Mouse (Mus musculus) lung, postnatal 0 days (tissue): Measurements from ENCODE around the gene Lmntd1. TPM values are rescaled to one million over a fixed set of nuclear protein-coding genes. Genes with fewer than 3 reads are reported as not detected.

Source experiments
- ATAC-seq: fragments of 200-750 bp; cut with Nextera tagmentation; 2 replicates; pipeline ENCODE4 v1.8.0; 2017; ENCODE audit warnings: moderate library complexity
- DNase-seq: peaks from one replicate; pipeline ENCODE4 v3.0.0-alpha.2; 2016; ENCODE audit warnings: low spot score
- H3K27ac ChIP-seq: fragments of 300-500 bp; sonication (generic); 2 replicates; pipeline ENCODE4 v1.5.1; 2014; ENCODE audit warnings: antibody characterized with exemption, mild to moderate bottlenecking, low read length, mixed read lengths
- H3K27me3 ChIP-seq: fragments of 300-500 bp; sonication (generic); replicated peaks from 2 replicates; pipeline ENCODE4 v1.6.1; 2014; ENCODE audit warnings: low read length, mixed read lengths; ENCODE audit not compliant: insufficient read depth
- H3K36me3 ChIP-seq: fragments of 300-500 bp; sonication (generic); 2 replicates; pipeline ENCODE4 v1.6.1; 2014; ENCODE audit warnings: low read length, mixed read lengths; ENCODE audit not compliant: insufficient read depth
- H3K4me1 ChIP-seq: fragments of 300-500 bp; sonication (generic); 2 replicates; pipeline ENCODE4 v1.6.1; 2014; ENCODE audit warnings: antibody characterized with exemption, low read depth, low read length, mixed read lengths; ENCODE audit not compliant: insufficient read depth
- H3K4me2 ChIP-seq: fragments of 300-500 bp; sonication (generic); replicated peaks from 2 replicates; pipeline ENCODE4 v1.6.1; 2014; ENCODE audit warnings: low read depth, mild to moderate bottlenecking, low read length, moderate library complexity, mixed read lengths
- H3K4me3 ChIP-seq: fragments of 300-500 bp; sonication (generic); 2 replicates; pipeline ENCODE4 v1.5.1; 2014; ENCODE audit warnings: low read depth, low read length
- H3K9ac ChIP-seq: fragments of 300-500 bp; sonication (generic); replicated peaks from 2 replicates; pipeline ENCODE4 v1.6.1; 2014; ENCODE audit warnings: low read depth, mild to moderate bottlenecking
- H3K9me3 ChIP-seq: fragments of 300-500 bp; sonication (generic); 2 replicates; pipeline ENCODE4 v1.6.1; 2016; ENCODE audit warnings: low read length, mixed read lengths
- CTCF ChIP-seq: IDR thresholded peaks from 2 replicates; pipeline ENCODE4 v1.5.1; 2016; ENCODE audit warnings: antibody characterized with exemption, mild to moderate bottlenecking
- EP300 ChIP-seq: IDR thresholded peaks from 2 replicates; pipeline ENCODE4 v1.6.1; 2016; ENCODE audit warnings: antibody characterized with exemption, mild to moderate bottlenecking, control low read depth
- WGBS: fragments of 180-500 bp; shearing (Covaris S2); extraction: QIAGEN DNeasy Blood & Tissue Kit; methylation state at CpG from one replicate; pipeline ENCODE4 v1.1.7; 2014; 5-methylcytosine and 5-hydroxymethylcytosine counted together
- polyA plus RNA-seq: library from polyadenylated mRNA; unstranded; fragments of >200 nt; fragmentation: Nextera tagmentation; extraction: Ambion mirVana; gene quantifications from 2 replicates; pipeline ENCODE4 v1.2.1, GENCODE M21; 2015

The Lmntd1 gene
- polyA plus RNA-seq, 1 experiment from 2014 or later = 0.74 TPM

DNA sequence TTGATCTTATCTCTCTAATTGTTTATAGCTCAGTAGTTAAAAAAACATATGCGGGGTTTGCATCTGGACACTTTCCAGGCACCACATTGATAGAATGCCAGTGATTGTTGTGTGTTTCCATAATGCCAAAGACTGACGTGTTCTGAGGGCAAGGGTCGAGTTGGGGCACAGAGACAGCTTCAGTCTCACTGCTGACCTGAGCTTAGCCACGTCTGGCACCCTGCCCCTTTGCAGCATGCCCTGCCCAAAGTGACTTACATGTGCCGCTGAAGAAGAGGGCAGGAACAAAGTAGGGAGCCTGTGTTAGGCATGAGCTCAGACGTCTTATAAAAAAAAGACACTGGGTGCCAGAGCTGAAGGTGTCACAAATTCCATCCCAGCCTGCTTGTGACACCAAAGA is 16.1 kb upstream of the Lmntd1 start:
- Histone ChIP-seq H3K27ac (no peak overlapping the region), H3K4me1 (no peaks in the 10 kb centered on the region), H3K36me3 (no peaks in the 10 kb centered on the region), H3K9me3 (no peaks in the 10 kb centered on the region), H3K4me3 (no peak overlapping the region), H3K4me2 (no peak overlapping the region), H3K9ac (no peak overlapping the region), H3K27me3 (no peaks in the 10 kb centered on the region)
- 26% methylated on average over 6 of the region's 6 CpGs for WGBS
- TF ChIP-seq EP300 (peak; percentile 16; the same call in 1 of the 2 replicates), CTCF (no peak)
- peak; percentile 60 for DNase-seq
- ATAC-seq = peak; percentile 50

DNA sequence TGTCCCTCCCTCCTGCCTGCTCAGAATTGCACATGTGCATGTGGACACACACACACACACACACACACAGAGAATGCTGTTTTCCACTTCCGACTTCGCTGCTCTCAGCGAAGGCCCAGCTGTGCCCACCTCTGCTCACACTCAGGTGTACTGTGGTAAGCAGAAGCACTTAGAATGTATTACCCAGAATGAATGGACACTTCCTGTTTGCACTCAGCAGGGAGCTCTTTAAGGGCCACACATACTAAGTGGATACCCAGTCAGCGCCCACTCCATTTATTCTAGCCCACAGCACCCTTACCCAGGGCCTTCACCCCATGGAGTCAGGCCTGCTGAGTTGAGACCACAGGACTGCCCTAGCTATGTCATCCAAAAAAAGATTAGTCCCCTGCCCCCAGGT is 9.0 kb upstream of the Lmntd1 start:
- no peaks in the 10 kb centered on the region for H3K27me3 ChIP-seq
- no peaks in the 10 kb centered on the region for H3K4me1 ChIP-seq
- no peaks in the 10 kb centered on the region for H3K9me3 ChIP-seq
- DNase-seq (no peak), ATAC-seq (no peak)
- 80% methylated on average over 4 of the region's 4 CpGs for WGBS
- no peak overlapping the region for H3K4me3 ChIP-seq
- no peak overlapping the region for H3K4me2 ChIP-seq
- no peak overlapping the region for H3K9ac ChIP-seq
- no peak overlapping the region for H3K27ac ChIP-seq
- TF ChIP-seq CTCF = no peak
- no peak for TF ChIP-seq EP300
- no peaks in the 10 kb centered on the region for H3K36me3 ChIP-seq

DNA sequence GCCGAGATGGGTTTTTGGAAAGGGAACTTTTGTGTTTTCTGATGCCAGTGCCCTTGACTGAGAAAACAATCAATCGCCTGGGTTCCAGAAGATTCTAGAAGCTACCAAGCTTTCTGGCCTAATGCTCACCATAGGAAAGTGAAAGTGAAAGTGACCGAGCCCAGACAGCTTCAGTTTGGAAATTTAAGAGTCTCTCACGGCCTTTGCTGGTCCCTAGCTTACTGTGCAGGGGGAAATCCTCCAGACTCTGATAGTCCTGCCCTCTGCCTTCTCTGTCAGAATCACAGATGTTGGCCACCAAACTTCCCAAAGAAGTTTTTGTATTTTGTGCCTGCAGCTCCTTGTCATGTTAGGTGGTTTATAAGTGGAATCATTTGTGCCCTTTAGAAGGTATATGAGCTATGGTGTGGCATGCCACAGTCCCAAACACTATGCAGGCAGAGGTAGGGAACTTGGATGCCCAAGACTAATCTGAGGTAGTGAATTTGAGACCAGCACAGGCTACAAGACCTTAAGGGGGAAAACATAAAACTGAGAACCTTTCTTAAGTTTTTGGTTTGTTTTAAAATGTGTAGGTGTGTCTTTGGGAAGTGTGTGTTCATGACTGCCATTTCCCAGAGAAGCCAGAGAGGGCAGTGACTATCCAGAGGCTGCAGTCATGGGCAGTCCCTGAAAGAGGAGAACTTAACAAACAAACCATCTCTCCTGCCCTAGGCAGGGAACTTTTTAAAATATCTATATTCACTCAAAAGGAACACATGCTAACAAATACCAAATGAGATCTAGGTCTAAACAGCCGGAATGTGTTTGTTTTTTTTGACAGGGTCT is 2.5 kb upstream of the Lmntd1 start:
- H3K9ac ChIP-seq = no peak overlapping the region
- H3K36me3 ChIP-seq = no peaks in the 10 kb centered on the region
- DNase-seq (peak; percentile 52), ATAC-seq (no peak)
- H3K4me1 ChIP-seq = no peaks in the 10 kb centered on the region
- no peak overlapping the region for H3K27ac ChIP-seq
- no peaks in the 10 kb centered on the region for H3K9me3 ChIP-seq
- no peak overlapping the region for H3K4me3 ChIP-seq
- 60% methylated on average over 5 of the region's 5 CpGs for WGBS
- TF ChIP-seq CTCF (peak; percentile 31; the same call in 1 of the 2 replicates), EP300 (no peak)
- no peaks in the 10 kb centered on the region for H3K27me3 ChIP-seq
- no peak overlapping the region for H3K4me2 ChIP-seq

DNA sequence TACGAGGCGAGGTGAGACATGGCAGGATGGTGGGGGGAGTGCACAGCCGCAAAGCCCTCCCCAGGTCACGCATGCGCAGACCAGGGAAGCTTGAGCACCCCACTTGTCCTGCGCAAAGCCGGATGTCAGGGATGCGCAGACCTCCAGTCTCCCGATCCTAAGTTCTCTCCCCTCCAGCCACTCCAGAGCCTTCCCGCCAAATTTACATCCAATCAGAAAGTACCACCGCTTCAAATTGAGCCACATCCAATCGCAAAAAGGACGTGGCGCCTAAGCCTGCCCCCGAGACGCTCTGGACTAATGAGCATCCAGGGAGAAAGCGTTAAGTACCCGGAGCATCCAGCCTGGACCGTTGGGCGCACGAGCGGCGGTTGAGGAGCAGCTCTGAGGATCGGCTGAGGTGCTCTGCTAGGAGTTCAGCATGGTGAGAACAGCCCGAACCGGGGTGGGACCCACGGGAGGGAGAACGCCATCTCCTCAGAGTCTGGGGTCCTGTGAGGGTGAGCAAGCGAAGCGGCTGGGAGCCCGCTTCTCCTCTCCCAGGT is 1.6 kb upstream of the Lmntd1 start, which contains the start of gene Tuba3b:
Tuba3b (plus strand) TSS at position 92 of the 545 bp plus-strand sequence.
- Histone ChIP-seq H3K27ac (no peak within 1 kb of the TSS), H3K4me2 (no peak within 1 kb of the TSS), H3K9me3 (no peaks in the 10 kb centered on the region), H3K4me3 (no peak within 1 kb of the TSS), H3K27me3 (no peaks in the 10 kb centered on the region), H3K9ac (no peak within 1 kb of the TSS), H3K4me1 (no peaks in the 10 kb centered on the region), H3K36me3 (no peaks in the 10 kb centered on the region)
- WGBS = 97% methylated on average over 31 of the region's 31 CpGs
- no peak for ATAC-seq
- DNase-seq = no peak
- TF ChIP-seq CTCF (no peak), EP300 (no peak)

DNA sequence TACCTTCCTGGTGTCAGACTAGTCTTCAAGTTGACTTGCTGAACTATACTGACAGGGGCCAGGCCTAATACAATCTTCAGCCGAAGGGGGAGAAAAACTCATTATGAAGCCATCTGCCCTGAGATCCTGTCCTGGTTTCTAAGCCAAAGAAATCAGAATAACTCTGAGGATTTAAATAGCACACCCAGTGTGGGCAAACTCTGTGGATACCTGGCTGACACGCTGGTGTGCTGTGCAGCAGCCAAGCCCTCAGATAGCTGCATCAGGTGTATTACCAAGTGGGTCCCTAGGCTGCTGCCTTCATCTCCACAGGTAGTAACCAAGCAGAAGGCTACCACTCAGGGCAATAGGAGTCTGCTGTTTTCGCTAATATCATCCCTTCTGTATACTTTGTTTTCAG is 1.5 kb downstream of the Lmntd1 start:
- WGBS = 85% methylated on average over 3 of the region's 3 CpGs
- TF ChIP-seq EP300 (no peak), CTCF (no peak)
- no peak overlapping the region for H3K4me2 ChIP-seq
- no peaks in the 10 kb centered on the region for H3K36me3 ChIP-seq
- no peak overlapping the region for H3K9ac ChIP-seq
- no peak overlapping the region for H3K4me3 ChIP-seq
- no peaks in the 10 kb centered on the region for H3K4me1 ChIP-seq
- no peaks in the 10 kb centered on the region for H3K27me3 ChIP-seq
- no peak overlapping the region for H3K27ac ChIP-seq
- DNase-seq (no peak), ATAC-seq (no peak)
- no peaks in the 10 kb centered on the region for H3K9me3 ChIP-seq

DNA sequence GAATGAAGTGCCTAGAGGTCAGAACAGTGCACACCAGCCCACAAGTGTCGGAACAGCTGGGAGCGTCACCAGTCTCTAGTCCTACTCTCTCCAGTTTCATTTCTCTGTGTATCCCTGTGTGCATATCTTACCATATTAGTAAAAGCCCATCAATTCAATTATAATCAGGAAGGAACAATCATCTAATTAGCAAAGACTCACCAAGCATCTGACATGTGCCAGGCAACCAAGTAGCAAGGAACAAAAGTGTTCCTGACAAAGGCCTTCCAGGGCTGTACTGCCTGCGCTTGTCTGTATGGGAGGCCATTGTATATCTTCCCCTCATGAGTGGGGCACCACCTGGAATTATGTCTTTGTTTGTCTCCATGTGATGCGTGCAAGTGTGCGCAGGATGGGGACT is 3.2 kb downstream of the Lmntd1 start:
- TF ChIP-seq CTCF = no peak
- no peak for TF ChIP-seq EP300
- WGBS = 93% methylated on average over 5 of the region's 5 CpGs
- ATAC-seq = no peak
- H3K27me3 ChIP-seq = no peaks in the 10 kb centered on the region
- H3K4me1 ChIP-seq = no peaks in the 10 kb centered on the region
- H3K36me3 ChIP-seq = no peaks in the 10 kb centered on the region
- H3K4me2 ChIP-seq = no peak overlapping the region
- H3K27ac ChIP-seq = no peak overlapping the region
- DNase-seq = no peak
- no peak overlapping the region for H3K4me3 ChIP-seq
- H3K9ac ChIP-seq = no peak overlapping the region
- H3K9me3 ChIP-seq = no peaks in the 10 kb centered on the region
